Mouse (Mus musculus) left cerebral cortex, postnatal 25 days (tissue): ENCODE measurements at regions not wholly inside any gene's neighbourhood (a gene's known extent, or its start where the extent isn't known, plus 50 kb on each side); places are given as distances from the start of the nearest gene placed in this dataset.

ENCODE experiments used
- DNase-seq, 2 experiments: peaks; one replicate each; pipeline ENCODE4 v3.0.0; 2022; ENCODE audit warnings: low spot score in 2 of 2, mixed read lengths in 1 of 2
- intact Hi-C: fragments of 180-260 bp; cut with DNase I; formaldehyde crosslinking; loops from one replicate; pipeline ENCODE4 v1.15.1; 2025

- DNase-seq: no peak
- intact Hi-C loops: no loop called here
These were observed 288.7 kb downstream of the Rprm start for GRCm38 (mm10) chr2:53796605-53797004.

DNA sequence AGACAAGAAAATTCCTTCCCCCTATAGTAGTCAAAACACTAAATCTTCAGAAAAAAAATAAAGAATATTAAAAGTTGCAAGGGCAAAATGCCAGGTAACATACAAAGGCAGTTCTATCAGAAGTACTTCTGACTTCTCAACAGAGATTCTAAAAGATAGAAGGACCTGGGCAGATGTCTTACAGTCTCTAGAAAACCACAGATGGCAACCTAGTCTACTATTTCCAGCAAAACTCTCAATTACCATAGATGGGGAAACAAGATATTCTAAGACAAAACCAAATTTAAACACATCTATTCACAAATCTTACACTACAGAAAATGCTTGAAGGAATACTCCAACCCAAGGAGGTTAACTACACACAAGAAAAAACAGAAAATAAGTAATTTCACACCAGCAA, 281.7 kb downstream of the Rprm start:
- intact Hi-C loops: no loop called here

DNA sequence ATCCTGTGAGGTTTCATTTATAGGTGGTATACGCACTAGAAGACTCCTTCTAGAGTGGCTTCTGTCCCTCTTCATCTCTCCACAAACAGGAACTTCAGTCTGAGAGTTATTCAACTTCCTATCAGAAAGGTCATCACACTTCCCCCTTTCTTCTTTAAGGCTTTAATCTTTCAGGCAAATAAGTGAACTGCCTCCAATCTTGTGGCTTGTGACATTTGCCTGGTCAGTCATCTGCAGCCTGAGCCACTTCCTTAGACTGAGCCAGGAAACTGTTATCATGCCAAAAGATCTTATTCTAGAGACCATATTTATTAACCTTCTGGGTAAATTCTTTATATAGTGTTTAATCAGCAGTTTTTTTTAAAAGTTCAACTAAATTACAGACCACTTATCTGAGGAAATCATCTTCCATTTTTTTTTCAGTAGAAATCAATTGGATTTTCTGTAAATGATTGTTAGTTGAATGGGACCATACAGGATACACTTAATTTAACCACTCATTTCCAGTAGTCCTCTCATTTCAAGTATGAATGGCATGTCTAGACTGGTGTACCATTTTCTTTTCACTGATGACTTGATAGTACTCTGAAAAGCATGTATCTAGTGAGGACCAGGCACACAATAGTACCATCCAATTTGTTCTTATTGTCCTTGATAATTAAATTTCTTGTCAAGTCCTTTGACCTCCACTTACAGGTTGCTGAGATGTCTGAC, 234.4 kb downstream of the Rprm start:
- DNase-seq: no peak
- intact Hi-C loops: no loop called here

More for the DNA sequence above, 281.7 kb downstream of the Rprm start:
- peak in 1 of 2 experiments; percentile 54 for DNase-seq
